Mouse (Mus musculus): ENCODE data around the gene 4930519G04Rik.
"Not testable (repeated sequence)": the region's sequence is repeated elsewhere in the genome, so short reads cannot be mapped to it uniquely, and the experiment has no call there.

4930519G04Rik gene

GRCm38 (mm10) chr5:114908598-114909305, 55.3 kb downstream of the 4930519G04Rik start:
- no peak for DNase-seq (ENCODE audit: low spot score)

GRCm38 (mm10) chr5:114913686-114914085, 60.2 kb downstream of the 4930519G04Rik start:
- DNase-seq (ENCODE audit: low spot score) = no peak

GRCm38 (mm10) chr5:114914855-114915254, 61.4 kb downstream of the 4930519G04Rik start:
- no peak for DNase-seq (ENCODE audit: low spot score)

- DNase-seq (ENCODE audit: low spot score) = no peak
Measured at GRCm38 (mm10) chr5:114915854-114916253, 62.4 kb downstream of the 4930519G04Rik start.

- no peak for DNase-seq (ENCODE audit: low spot score)
Measured at GRCm38 (mm10) chr5:114916777-114917176, 63.3 kb downstream of the 4930519G04Rik start.

- DNase-seq (ENCODE audit: low spot score) = not testable (repeated sequence)
Measured at GRCm38 (mm10) chr5:114917357-114917756, 63.9 kb downstream of the 4930519G04Rik start.

- no peak for DNase-seq (ENCODE audit: low spot score)
Measured at GRCm38 (mm10) chr5:114921551-114922365, 68.3 kb downstream of the 4930519G04Rik start.

- no peak for DNase-seq (ENCODE audit: low spot score)
Measured at GRCm38 (mm10) chr5:114922366-114922731, 68.9 kb downstream of the 4930519G04Rik start.

- peak; percentile 48 for DNase-seq (ENCODE audit: low spot score)
Measured at GRCm38 (mm10) chr5:114922998-114923473, 69.6 kb downstream of the 4930519G04Rik start, which contains the start of gene Oasl1. TSS of gene Oasl1 (plus strand) at chr5:114923240.

GRCm38 (mm10) chr5:114926153-114926684, 72.8 kb downstream of the 4930519G04Rik start:
- no peak for DNase-seq (ENCODE audit: low spot score)

- DNase-seq (ENCODE audit: low spot score) = no peak
Measured at GRCm38 (mm10) chr5:114926753-114927152, 73.3 kb downstream of the 4930519G04Rik start.

GRCm38 (mm10) chr5:114931626-114932025, 78.2 kb downstream of the 4930519G04Rik start:
- DNase-seq (ENCODE audit: low spot score) = no peak

GRCm38 (mm10) chr5:114933206-114933605, 79.7 kb downstream of the 4930519G04Rik start:
- no peak for DNase-seq (ENCODE audit: low spot score)

Data from urinary bladder, postnatal 25 days (tissue).